Mouse (Mus musculus) lung, adult 2 months (tissue): ENCODE results near the gene Sipa1.

ENCODE experiments used
- CTCF ChIP-seq: fragments of 200-500 bp; IDR thresholded peaks from 2 replicates; pipeline ENCODE4 v1.5.1; 2011; ENCODE audit warnings: mild to moderate bottlenecking, low read length, control low read depth; ENCODE audit not compliant: insufficient read depth
- POLR2A ChIP-seq: fragments of 200-500 bp; IDR thresholded peaks from 2 replicates; pipeline ENCODE4 v1.6.1; 2011; ENCODE audit warnings: low read depth, mild to moderate bottlenecking, control low read depth, low read length, borderline replicate concordance; ENCODE audit errors: extremely low read depth

GRCm38 (mm10) chr19:5632120-5632519 lies 31.4 kb downstream of the Sipa1 start:
- TF ChIP-seq CTCF, result no peak
- no peak for TF ChIP-seq POLR2A
